Mouse (Mus musculus): ENCODE results near the gene Timp2. TPM values are rescaled to one million over a fixed set of nuclear protein-coding genes. Genes with fewer than 3 reads are reported as not detected.
A peak's percentile ranks its signal among the peaks of the same experiment; 100 is the strongest.

Gene Timp2
- polyA plus RNA-seq, 1 experiment from 2014 or later = 46.9 TPM

DNA sequence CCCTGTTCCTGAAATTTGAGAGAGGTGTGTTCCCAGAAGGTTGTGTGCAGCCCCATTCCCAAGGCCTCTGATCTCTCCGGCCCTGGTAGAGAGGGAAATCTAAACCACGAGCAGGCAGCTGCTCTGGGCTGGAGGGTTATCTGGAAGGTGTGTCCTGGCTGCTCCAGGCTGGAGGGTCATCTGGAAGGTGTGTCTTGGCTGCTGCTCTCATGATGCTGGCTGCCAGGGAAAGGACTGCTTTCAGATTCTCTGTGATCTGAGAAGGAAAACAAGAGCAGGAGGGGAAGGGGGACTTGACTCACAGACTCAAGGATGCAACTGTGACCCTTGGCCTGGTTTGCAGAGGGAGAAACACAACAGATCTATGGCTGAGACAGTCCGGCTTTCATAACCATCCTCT is 10.6 kb upstream of the Timp2 start:
- H3K27me3 ChIP-seq (replicated peaks; ENCODE audit: low read depth, poor library complexity, severe bottlenecking) = no peaks in the 10 kb centered on the region; the same call in 1 of the 2 replicates
- peak overlapping the region; percentile 89 for H3K27ac ChIP-seq (replicated peaks)
- H3K4me1 ChIP-seq = peaks cover 65% of the 10 kb centered on the region
- no peak for DNase-seq (ENCODE audit: low spot score)
- no peaks in the 10 kb centered on the region for H3K9me3 ChIP-seq
- WGBS = 43% methylated on average over 3 of the region's 3 CpGs
- no peaks in the 10 kb centered on the region for H3K36me3 ChIP-seq (replicated peaks)
- no peak overlapping the region for H3K4me3 ChIP-seq

GRCm38 (mm10) chr11:118365171-118365570 is 9.6 kb upstream of the Timp2 start:
- Histone ChIP-seq H3K4me3 (peak overlapping the region; percentile 23; the same call in 1 of the 2 replicates), H3K27ac (replicated peaks) (peak overlapping the region; percentile 89), H3K4me1 (peaks cover 74% of the 10 kb centered on the region), H3K36me3 (replicated peaks) (no peaks in the 10 kb centered on the region), H3K9me3 (no peaks in the 10 kb centered on the region), H3K27me3 (replicated peaks; ENCODE audit: low read depth, poor library complexity, severe bottlenecking) (no peaks in the 10 kb centered on the region; the same call in 1 of the 2 replicates)
- WGBS = 37% methylated on average over 7 of the region's 7 CpGs
- peak; percentile 86 for DNase-seq (ENCODE audit: low spot score)

DNA sequence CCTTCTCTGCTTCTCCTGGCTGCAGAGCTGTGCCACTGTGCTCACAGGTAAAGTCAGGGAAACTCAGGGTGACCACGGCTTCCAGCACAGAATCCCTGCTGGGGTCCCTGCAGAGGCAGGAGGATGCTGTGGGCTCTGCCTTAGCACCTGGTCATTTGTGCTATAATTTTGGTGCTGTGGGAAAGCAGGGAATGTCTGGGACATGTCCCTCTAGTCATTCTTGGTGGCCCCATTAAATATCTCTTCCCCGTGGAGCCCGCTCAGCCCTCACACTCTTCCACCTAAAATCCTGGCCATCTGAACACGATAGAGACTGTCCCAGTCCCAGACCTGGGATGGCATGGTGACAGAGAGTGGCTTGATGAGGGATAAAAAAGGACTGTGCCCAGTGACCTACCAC is 8.5 kb upstream of the Timp2 start:
- Histone ChIP-seq H3K27me3 (replicated peaks; ENCODE audit: low read depth, poor library complexity, severe bottlenecking) (no peaks in the 10 kb centered on the region; the same call in 1 of the 2 replicates), H3K27ac (replicated peaks) (peak overlapping the region; percentile 89), H3K9me3 (no peaks in the 10 kb centered on the region), H3K4me1 (peaks cover 74% of the 10 kb centered on the region), H3K4me3 (no peak overlapping the region), H3K36me3 (replicated peaks) (no peaks in the 10 kb centered on the region)
- 85% methylated on average over 4 of the region's 4 CpGs for WGBS
- DNase-seq (ENCODE audit: low spot score) = no peak

GRCm38 (mm10) chr11:118362971-118363518 is 7.5 kb upstream of the Timp2 start:
- H3K9me3 ChIP-seq = no peaks in the 10 kb centered on the region
- H3K4me3 ChIP-seq = peak overlapping the region; percentile 37

DNA sequence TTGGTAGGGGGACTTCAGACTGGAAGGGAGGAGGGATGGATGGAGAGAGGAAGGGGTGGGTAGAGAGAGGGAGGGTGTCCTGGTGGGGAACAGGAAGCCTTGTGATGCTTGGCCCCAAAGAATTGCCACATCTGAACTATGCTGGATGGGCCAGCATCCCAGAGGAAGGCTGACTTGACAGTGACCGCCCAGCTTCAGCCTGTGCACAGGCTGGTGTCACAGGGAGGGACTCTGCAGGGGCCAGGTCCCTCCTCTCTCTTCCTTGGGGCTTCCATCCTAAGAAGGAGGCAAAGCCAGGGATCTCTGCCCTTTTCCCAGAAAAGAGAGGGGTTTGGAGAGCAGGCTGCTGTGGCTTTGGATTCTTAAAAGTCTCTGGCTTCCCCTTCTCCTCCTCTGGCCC is 7.0 kb upstream of the Timp2 start:
- Histone ChIP-seq H3K4me1 (peaks cover 71% of the 10 kb centered on the region), H3K9me3 (no peaks in the 10 kb centered on the region), H3K36me3 (replicated peaks) (no peaks in the 10 kb centered on the region), H3K27ac (replicated peaks) (peak overlapping the region; percentile 89), H3K4me3 (peak overlapping the region; percentile 37; the same call in 1 of the 2 replicates), H3K27me3 (replicated peaks; ENCODE audit: low read depth, poor library complexity, severe bottlenecking) (no peaks in the 10 kb centered on the region; the same call in 1 of the 2 replicates)
- DNase-seq (ENCODE audit: low spot score) = no peak
- WGBS = 51% methylated on average over 1 of the region's 1 CpGs

More at GRCm38 (mm10) chr11:118362971-118363518, 7.5 kb upstream of the Timp2 start:
- no peaks in the 10 kb centered on the region; the same call in 1 of the 2 replicates for H3K27me3 ChIP-seq (replicated peaks; ENCODE audit: low read depth, poor library complexity, severe bottlenecking)
- H3K27ac ChIP-seq (replicated peaks) = peak overlapping the region; percentile 89
- peaks cover 74% of the 10 kb centered on the region for H3K4me1 ChIP-seq
- 2% methylated on average over 8 of the region's 8 CpGs for WGBS
- peak; percentile 91 for DNase-seq (ENCODE audit: low spot score)
- H3K36me3 ChIP-seq (replicated peaks) = no peaks in the 10 kb centered on the region

DNA sequence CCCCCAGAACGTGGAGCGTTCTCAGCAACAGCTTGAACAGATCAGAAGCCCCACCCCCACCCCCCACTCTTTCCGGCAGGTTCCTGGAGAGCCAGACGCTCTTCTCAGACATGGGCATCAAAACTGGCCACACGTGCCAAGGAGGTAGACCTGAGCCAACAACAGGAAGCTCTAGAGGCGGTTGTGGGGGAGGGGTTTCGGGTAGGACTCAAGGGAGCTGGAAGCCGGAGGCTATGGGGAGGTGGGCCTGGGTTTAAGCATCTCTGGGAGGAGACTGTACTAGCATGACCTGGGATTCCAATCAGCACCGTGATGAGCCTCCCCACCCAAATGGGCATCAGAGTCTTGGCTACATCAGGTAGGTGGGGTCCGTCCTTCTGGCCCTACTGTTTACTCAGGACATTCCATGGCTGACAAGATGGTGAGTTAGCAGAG is 5.4 kb upstream of the Timp2 start:
- Histone ChIP-seq H3K27me3 (replicated peaks; ENCODE audit: low read depth, poor library complexity, severe bottlenecking) (no peaks in the 10 kb centered on the region; the same call in 1 of the 2 replicates), H3K4me1 (peaks cover 62% of the 10 kb centered on the region), H3K27ac (replicated peaks) (peak overlapping the region; percentile 58), H3K36me3 (replicated peaks) (no peaks in the 10 kb centered on the region), H3K9me3 (no peaks in the 10 kb centered on the region), H3K4me3 (no peak overlapping the region)
- no peak for DNase-seq (ENCODE audit: low spot score)
- WGBS = 73% methylated on average over 10 of the region's 10 CpGs

GRCm38 (mm10) chr11:118360491-118360890 is 5.0 kb upstream of the Timp2 start:
- Histone ChIP-seq H3K4me1 (peaks cover 62% of the 10 kb centered on the region), H3K27me3 (replicated peaks; ENCODE audit: low read depth, poor library complexity, severe bottlenecking) (no peaks in the 10 kb centered on the region; the same call in 1 of the 2 replicates), H3K27ac (replicated peaks) (peak overlapping the region; percentile 58), H3K9me3 (no peaks in the 10 kb centered on the region), H3K36me3 (replicated peaks) (no peaks in the 10 kb centered on the region), H3K4me3 (no peak overlapping the region)
- DNase-seq (ENCODE audit: low spot score) = no peak
- 84% methylated on average over 7 of the region's 7 CpGs for WGBS

DNA sequence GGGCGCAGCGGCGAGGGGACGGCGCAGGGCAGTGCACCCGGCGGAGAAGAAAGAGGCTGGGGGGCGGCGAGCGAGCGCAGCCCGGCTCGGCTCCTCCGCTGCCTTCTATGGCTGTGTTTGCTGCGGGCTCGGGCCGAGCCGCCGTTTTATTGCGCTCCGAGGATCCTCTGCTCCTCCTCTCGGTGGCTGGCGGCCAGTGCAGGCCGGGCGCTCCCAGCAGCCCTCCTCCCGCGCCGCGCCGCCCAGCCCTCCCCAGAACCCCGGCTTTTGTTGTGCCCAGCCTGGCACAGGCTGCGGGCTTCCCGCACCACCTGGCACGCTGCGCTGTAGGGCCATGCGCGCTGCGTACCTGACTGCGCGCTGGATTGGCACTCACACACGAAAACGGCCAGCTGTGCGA is 335 bp downstream of the Timp2 start:
- Histone ChIP-seq H3K9me3 (no peaks in the 10 kb centered on the region), H3K27ac (replicated peaks) (peak overlapping the region; percentile 97), H3K4me1 (peaks cover 43% of the 10 kb centered on the region), H3K36me3 (replicated peaks) (peaks cover 28% of the 10 kb centered on the region), H3K4me3 (peak overlapping the region; percentile 90), H3K27me3 (replicated peaks; ENCODE audit: low read depth, poor library complexity, severe bottlenecking) (no peaks in the 10 kb centered on the region)
- 1% methylated on average over 43 of the region's 43 CpGs for WGBS
- DNase-seq (ENCODE audit: low spot score) = peak; percentile 90

GRCm38 (mm10) chr11:118354636-118355191 is 826 bp downstream of the Timp2 start:
- no peaks in the 10 kb centered on the region for H3K27me3 ChIP-seq (replicated peaks; ENCODE audit: low read depth, poor library complexity, severe bottlenecking)
- H3K9me3 ChIP-seq = no peaks in the 10 kb centered on the region
- under 1% methylated on average over 47 of the region's 47 CpGs for WGBS
- peak overlapping the region; percentile 90 for H3K4me3 ChIP-seq
- peaks cover 28% of the 10 kb centered on the region for H3K36me3 ChIP-seq (replicated peaks)
- no peak for DNase-seq (ENCODE audit: low spot score)
- peak overlapping the region; percentile 97 for H3K27ac ChIP-seq (replicated peaks)
- H3K4me1 ChIP-seq = peaks cover 47% of the 10 kb centered on the region

DNA sequence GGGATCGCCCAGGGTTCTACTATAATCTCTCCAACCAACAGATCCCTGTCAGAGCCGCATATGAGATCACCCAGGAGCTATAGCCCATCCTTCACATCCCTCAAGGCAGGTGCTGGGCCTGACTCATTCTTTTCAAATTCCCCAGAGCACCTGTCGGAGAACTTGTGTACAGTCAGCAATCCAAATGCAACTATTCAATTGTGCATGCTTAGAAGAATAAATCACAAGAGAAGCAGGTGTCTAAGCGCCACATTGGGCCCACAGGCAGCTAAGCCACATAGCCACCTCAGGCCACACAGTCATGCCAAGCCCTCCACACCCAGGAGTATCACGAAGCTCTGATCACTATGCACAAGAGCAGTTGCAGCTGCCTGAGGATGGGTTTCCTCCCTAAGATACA is 6.0 kb downstream of the Timp2 start:
- peaks cover 63% of the 10 kb centered on the region for H3K4me1 ChIP-seq

GRCm38 (mm10) chr11:118348877-118349276 is 6.7 kb downstream of the Timp2 start:
- Histone ChIP-seq H3K4me3 (peak overlapping the region; percentile 17; the same call in 1 of the 2 replicates), H3K27ac (replicated peaks) (peak overlapping the region; percentile 60), H3K27me3 (replicated peaks; ENCODE audit: low read depth, poor library complexity, severe bottlenecking) (no peaks in the 10 kb centered on the region), H3K36me3 (replicated peaks) (peaks cover 34% of the 10 kb centered on the region), H3K9me3 (no peaks in the 10 kb centered on the region), H3K4me1 (peaks cover 58% of the 10 kb centered on the region)
- no peak for DNase-seq (ENCODE audit: low spot score)
- WGBS = 58% methylated on average over 5 of the region's 5 CpGs

More for the DNA sequence above, 6.0 kb downstream of the Timp2 start:
- WGBS = 89% methylated on average over 5 of the region's 5 CpGs
- Histone ChIP-seq H3K4me3 (0 out of 2 replicates have a peak overlapping the region, but pooled peaks have one; percentile 17), H3K27ac (replicated peaks) (peak overlapping the region; percentile 60; the same call in 1 of the 2 replicates), H3K27me3 (replicated peaks; ENCODE audit: low read depth, poor library complexity, severe bottlenecking) (no peaks in the 10 kb centered on the region), H3K9me3 (no peaks in the 10 kb centered on the region), H3K36me3 (replicated peaks) (peaks cover 34% of the 10 kb centered on the region)
- no peak for DNase-seq (ENCODE audit: low spot score)

- Histone ChIP-seq H3K27me3 (replicated peaks; ENCODE audit: low read depth, poor library complexity, severe bottlenecking) (no peaks in the 10 kb centered on the region), H3K27ac (replicated peaks) (peak overlapping the region; percentile 60), H3K9me3 (no peaks in the 10 kb centered on the region), H3K4me3 (peak overlapping the region; percentile 17; the same call in 1 of the 2 replicates), H3K36me3 (replicated peaks) (peaks cover 34% of the 10 kb centered on the region), H3K4me1 (peaks cover 58% of the 10 kb centered on the region)
- 66% methylated on average over 3 of the region's 3 CpGs for WGBS
- no peak for DNase-seq (ENCODE audit: low spot score)
Measured at GRCm38 (mm10) chr11:118348419-118348818, 7.1 kb downstream of the Timp2 start.

DNA sequence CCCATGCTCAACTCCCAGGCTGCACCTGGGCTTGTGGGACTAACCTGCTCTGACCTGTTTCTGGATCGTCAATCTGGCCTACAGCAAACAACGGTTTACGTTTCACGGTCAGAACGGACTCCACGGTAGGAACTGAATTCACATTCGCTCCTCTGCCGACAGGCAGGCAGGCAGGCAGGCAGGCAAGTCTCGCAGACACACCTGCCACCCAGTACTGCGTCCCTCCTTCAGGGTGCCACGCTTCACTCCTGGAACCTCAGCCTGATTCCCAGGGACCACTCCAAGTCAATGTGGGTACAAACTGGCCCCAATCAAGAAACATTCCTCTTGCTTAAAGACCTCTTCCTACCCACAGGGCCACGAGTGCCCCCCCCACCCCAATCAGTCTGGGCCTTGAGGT is 7.6 kb downstream of the Timp2 start:
- 88% methylated on average over 12 of the region's 12 CpGs for WGBS

More for the DNA sequence above, 7.6 kb downstream of the Timp2 start:
- Histone ChIP-seq H3K27me3 (replicated peaks; ENCODE audit: low read depth, poor library complexity, severe bottlenecking) (no peaks in the 10 kb centered on the region), H3K4me1 (peaks cover 57% of the 10 kb centered on the region), H3K4me3 (no peak overlapping the region), H3K27ac (replicated peaks) (no peak overlapping the region), H3K36me3 (replicated peaks) (peaks cover 31% of the 10 kb centered on the region), H3K9me3 (no peaks in the 10 kb centered on the region)
- DNase-seq (ENCODE audit: low spot score) = no peak

Measured in embryonic facial prominence, embryonic 10.5 days (tissue).